Mouse (Mus musculus) induced T-regulatory cell, adult 2 months (primary cell): Measurements from ENCODE around the gene 4933402J07Rik.

Source experiments
- DNase-seq: peaks from one replicate; pipeline ENCODE4 v3.0.0-alpha.2; 2012; ENCODE audit warnings: low read depth

Gene 4933402J07Rik

DNA sequence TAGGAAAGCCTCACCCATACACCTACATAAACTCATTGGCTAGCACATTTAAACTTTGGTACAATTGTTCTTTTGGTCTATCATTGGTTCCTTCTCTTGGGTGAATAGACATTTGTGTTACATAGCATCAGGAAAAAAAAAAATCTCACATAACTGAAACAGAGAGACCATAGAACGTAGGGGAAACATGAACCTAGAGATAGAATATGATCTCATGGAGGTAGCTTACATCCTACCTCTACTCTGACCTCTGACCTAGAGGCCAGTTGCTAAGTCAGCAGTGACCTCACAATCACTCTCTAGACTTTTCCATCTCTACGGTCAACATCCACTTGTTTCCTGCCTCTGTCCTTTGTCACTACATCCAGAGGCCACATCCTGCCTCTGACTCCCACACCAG lies at the start of gene 4933402J07Rik:
4933402J07Rik (plus strand) TSS at position 301 of the 400 bp plus-strand sequence.
- DNase-seq = no peak

DNA sequence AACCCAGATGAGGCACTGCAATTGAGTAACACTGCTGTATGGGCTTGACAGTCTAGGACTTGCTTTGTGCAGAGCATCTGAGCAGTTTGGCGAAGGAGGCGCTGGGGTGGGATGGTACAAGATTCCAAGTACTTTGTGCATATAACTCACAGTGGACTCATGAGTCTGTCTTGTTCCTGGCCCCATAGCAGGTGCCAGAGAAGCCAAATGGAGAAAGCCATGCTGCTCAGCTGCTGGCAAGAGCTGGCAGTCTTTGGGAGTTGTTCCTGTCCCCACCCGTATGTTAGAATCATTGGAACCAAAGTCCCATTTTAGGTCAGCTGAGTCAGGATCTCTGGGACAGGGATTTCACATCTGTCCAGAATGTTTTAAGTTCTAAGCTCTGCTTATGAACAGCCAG lies 46.5 kb upstream of the 4933402J07Rik start:
- DNase-seq = no peak

DNA sequence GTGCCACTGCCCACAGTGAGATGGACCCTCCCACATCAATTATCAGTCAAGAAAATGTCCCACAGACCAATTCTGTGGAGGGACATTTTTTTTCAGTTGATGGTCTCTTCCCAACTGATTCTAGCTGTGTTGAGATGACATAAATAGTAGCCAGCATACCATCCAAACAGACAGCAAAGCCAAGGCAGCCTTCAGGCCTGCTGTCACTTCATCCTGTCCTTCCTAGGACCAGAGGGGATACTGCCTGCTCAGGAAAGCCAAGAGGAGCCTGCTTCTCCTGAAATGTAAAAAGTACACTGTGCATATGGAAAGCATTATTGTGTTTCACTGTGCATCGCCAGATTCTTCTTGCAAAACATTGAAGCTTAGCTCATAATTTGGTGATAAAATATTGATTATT lies 38.6 kb upstream of the 4933402J07Rik start:
- no peak for DNase-seq

- no peak for DNase-seq
Observed at GRCm38 (mm10) chr8:87531176-87531575, 32.5 kb upstream of the 4933402J07Rik start.

DNA sequence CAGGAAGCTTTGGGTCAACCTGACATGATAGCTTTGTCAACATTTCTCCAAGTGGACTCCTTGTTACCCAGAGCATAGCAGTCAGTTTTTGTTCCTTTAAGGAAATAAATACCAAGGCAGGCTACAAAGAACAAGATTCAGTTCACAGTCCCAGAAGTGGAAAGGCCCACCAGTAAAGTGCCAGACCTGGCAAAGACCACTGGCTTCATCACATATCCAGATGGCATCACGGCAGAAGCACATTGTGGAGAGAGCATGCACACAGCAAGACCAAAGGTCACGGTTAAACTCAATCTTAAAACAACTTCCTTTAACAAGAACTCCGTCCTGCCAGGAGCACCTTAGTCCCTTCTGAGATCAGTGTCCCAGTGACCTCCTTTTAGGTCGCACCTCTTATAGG lies 30.2 kb upstream of the 4933402J07Rik start:
- no peak for DNase-seq

- DNase-seq = no peak
Observed at GRCm38 (mm10) chr8:87534846-87535245, 28.8 kb upstream of the 4933402J07Rik start.

DNA sequence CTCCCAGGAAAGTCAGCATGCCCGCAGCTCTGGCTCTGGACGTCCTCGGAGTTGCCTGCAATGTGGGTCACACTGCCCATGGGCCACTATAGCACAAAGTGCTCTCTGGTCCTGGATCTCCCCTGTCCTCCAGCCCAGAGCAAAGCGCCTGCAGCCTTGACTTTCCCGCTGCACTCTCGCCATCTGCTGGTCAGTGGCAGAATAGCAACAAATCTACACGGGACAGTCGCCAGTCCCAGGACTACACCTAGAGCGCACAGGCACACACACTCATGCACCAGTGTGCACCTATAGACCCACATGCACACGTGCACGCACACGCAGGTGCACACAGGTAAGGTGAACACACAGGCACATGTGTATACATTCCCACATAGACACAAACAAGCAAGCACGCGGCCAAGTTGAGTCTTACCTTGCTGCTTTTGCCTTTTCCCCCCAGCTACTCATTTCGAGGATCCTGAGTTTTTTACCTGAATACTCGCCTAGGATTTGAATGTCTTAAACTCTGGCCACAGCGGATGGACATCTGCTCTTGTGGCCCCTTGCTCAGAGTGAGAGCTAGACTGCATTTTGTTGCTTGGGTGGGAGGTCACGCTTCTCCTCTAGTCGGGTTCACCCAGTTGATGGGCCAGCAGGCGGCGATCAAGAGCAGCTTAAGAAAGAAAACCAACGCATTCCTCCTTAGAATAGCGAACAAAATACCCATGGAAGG lies 26.9 kb upstream of the 4933402J07Rik start:
- DNase-seq = peak; percentile 48

GRCm38 (mm10) chr8:87539829-87540394 lies 23.7 kb upstream of the 4933402J07Rik start:
- no peak for DNase-seq

DNA sequence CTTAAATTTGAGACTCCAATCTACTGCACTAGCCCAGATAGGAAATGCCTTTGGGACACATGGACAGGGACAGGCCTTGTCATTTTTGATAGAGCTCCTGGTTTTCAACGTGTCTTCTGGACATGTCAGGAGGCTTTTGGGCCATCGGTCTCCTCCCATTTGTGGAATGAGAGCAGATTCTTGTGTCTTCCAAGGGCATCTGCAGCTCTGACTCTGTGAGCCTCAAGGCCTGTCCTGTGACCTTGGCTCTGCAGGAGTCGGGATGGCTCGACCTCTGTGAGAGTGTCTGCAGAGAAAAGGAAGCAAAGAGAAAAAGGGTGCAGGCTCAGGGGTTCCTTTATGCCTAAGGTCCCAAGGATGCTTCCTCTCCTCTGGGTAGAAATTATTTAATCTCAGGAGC lies 13.8 kb upstream of the 4933402J07Rik start:
- no peak for DNase-seq

GRCm38 (mm10) chr8:87552801-87553200 lies 10.9 kb upstream of the 4933402J07Rik start:
- DNase-seq = no peak

- DNase-seq = no peak
Observed at GRCm38 (mm10) chr8:87560801-87561200, 2.9 kb upstream of the 4933402J07Rik start.

DNA sequence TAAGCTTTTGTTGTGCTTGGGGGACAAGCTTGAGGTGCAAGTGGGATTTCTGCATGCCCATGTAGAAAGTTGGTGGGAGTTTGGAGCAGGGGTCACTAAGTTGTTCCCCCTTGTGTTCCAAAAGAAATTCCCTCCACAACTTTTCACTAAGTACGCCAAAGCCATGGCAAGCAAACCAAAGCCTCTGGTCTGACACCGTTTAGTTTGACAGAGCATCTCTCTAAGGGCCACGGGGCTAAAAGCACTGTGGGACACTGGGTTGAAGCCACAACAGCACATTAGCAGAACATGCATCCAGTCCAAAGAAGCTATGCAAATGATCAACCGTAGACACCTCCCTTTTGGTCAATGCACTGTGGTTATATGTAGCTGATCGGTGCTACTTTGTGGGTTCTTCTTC lies 5.5 kb downstream of the 4933402J07Rik start:
- DNase-seq = no peak

- no peak for DNase-seq
Observed at GRCm38 (mm10) chr8:87569706-87570563, 6.3 kb downstream of the 4933402J07Rik start.

DNA sequence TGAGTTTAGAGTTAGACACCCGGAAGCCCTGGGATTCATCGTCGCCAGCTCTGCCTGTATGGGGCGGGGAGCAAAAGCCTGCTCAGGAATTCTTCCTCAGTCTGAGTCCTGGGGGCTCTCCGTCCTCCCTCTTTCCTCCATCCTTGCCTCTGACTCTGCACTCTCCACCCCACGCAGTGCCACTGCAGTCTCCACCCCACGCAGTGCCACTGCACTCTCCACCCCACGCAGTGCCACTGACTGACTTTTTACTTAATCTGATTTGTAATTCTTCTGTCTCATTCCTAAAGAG lies 6.9 kb downstream of the 4933402J07Rik start:
- DNase-seq = no peak

DNA sequence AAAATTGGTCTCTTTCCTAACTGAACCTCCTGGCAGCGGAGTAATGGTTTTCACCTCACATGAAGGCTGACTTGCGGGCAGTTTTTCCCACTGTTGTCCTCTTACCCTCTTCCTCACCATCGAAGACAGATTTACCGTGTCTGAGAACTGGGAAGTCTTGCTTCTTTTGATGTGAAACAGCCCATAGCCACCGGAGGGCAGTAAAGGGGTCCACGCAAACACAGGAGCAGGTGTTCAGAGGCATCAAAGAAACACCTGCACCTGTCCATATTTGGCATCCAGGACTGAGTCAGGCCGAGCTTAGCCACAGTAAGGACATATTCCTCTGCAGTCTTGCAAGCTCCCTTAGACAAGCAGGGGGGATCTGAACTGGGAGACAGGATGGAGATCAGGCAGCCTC lies 7.2 kb downstream of the 4933402J07Rik start:
- DNase-seq = no peak

DNA sequence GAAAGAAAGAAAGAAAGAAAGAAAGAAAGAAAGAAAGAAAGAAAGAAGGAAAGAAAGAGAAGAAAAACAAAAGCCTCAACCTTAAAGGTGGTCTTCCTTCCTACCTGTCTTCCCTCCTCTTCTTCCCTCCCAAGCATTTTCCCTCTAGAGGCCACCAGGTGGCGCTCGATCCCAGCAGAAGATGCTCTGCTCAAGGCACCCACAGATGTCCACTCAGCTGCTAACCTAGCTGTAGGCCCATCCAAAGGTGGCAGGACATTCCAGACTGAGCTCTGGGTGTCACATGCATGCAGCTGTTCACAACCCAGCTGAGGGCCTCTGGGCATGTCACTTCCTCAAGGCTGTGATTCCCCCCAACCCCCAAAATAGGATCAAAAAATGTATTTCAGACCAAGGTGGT lies 30.6 kb downstream of the 4933402J07Rik start:
- peak; percentile 49 for DNase-seq

DNA sequence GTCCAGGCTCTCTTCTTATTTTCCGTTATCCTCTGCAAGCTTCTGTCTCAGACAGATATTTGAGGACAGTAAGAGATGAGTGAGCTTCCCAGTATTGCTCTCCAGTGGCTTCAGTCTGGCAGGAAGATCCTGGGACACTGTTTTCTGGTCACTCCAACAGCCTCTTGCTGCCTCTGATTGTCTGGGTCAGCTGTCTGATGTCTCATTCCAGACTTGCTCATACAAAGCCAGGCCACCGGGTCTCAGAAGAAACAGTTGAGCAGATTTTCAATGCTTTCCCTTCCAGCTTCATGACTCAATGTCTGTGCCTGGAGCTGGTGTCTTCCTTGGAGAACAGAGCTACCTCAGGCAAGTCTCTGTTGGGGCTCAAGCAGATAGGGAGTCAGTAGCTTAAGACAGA lies 39.1 kb downstream of the 4933402J07Rik start:
- DNase-seq = no peak

DNA sequence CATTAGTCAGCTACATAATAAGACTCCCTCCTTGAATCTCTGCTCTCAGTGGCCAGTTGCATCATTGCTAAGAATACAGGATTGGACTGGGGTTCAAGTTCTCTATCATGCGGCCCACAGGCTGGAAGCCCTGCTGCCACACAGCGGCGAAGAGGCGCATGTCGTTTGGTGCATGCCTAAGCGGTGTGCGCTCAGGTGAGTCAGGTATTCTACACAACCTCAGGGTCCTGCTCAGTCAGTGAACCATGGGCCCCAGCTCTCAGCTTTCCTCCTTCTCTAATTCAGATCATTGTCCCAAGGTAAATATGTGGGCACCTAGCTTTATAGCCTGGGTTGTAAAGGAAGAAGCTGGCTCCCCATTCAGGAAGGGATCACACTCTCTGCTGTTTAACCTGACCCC lies 45.5 kb downstream of the 4933402J07Rik start:
- no peak for DNase-seq

GRCm38 (mm10) chr8:87609651-87610192 lies 46.1 kb downstream of the 4933402J07Rik start:
- no peak for DNase-seq

GRCm38 (mm10) chr8:87613701-87614100 lies 50.0 kb downstream of the 4933402J07Rik start:
- DNase-seq = no peak

DNA sequence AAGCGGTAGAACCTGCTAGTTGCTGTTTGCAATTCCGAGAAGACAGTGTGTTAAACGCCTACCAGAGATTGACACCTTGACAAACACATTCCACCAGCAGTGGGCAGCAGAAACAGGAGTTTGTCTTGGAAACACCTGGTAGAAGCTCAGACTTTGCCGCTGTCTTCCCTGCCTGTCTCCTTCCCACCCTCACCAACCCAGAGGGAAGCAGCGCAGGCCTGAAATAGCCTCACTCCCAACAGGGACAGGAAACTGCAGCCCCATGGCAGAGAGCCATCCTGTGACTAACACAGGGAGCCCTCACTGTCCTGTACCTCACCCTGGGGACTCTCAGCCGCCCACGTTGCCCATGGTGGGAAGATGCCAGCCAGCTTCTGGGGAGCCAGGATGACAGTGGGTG lies 55.5 kb downstream of the 4933402J07Rik start:
- no peak for DNase-seq

GRCm38 (mm10) chr8:87619529-87619928 lies 55.9 kb downstream of the 4933402J07Rik start:
- no peak for DNase-seq

GRCm38 (mm10) chr8:87620225-87620624 lies 56.6 kb downstream of the 4933402J07Rik start:
- no peak for DNase-seq
